8 mouse cellular contexts compared by ENCODE assay signal in genomic region chr19:23687296-23688021, GRCm38 (mm10). TPM values are rescaled to one million over a fixed set of nuclear protein-coding genes. Genes with fewer than 3 reads are reported as not detected.
A peak's percentile ranks its signal among the peaks of the same experiment; 100 is the strongest.
DNase-seq lines count a peak whose midpoint lies in the region; ATAC-seq and TF ChIP-seq lines count a peak whose summit lies in the region.

TSS of gene Ptar1 (plus strand) at chr19:23687429.

- TF ChIP-seq CTCF in CH12.LX (conservative IDR thresholded peaks at IDR 0.05 in 1 of 2, IDR thresholded peaks at IDR 0.05 in 1 of 2; ENCODE audit: low read depth in 2 of 2, low read length in 2 of 2) = no peak
- no peak for TF ChIP-seq CTCF in liver, embryonic 14.5 days (IDR thresholded peaks at IDR 0.05; ENCODE audit: low read depth)

- in situ Hi-C loops in CH12.LX (cut with MboI; ENCODE audit: low pct_ligation_motif_present, low pct_unique_long_range_greater_than_20kb, low sequenced_read_pairs) = no loop called here

- H3K9me3 ChIP-seq in CH12.LX (replicated peaks; ENCODE audit: low read length) = no peaks in the 10 kb centered on the region
- no peaks in the 10 kb centered on the region for H3K9me3 ChIP-seq in heart, embryonic 15.5 days (replicated peaks)
- H3K9me3 ChIP-seq in liver, embryonic 14.5 days (ENCODE audit: control insufficient read depth, low read length) = no peaks in the 10 kb centered on the region
- H3K9me3 ChIP-seq in stomach, embryonic 15.5 days = no peaks in the 10 kb centered on the region

- peak; percentile 70 for DNase-seq in CH12.LX (ENCODE audit: extremely low read depth)
- DNase-seq in c-Kit-negative CD71-positive TER-119-positive erythroid progenitor cells, embryonic 14.5 days (ENCODE audit: low read depth, low spot score) = peak; percentile 82
- DNase-seq in fibroblast of lung, adult 2 months (ENCODE audit: low read depth) = peak; percentile 40
- peak; percentile 95 for DNase-seq in kidney, postnatal 14 days
- DNase-seq in liver, embryonic 14.5 days (ENCODE audit: low read depth in 3 of 3, low spot score in 3 of 3) = peak; percentile 68 to 74 (median 71)
- peak; percentile 93 for DNase-seq in neural tube, embryonic 10.5 days (ENCODE audit: extremely low spot score, low spot score)

- no peak for TF ChIP-seq EP300 in CH12.LX (IDR thresholded peaks at IDR 0.05; ENCODE audit: low read length)
- TF ChIP-seq EP300 in liver, embryonic 14.5 days (IDR thresholded peaks at IDR 0.05; ENCODE audit: low read depth) = no peak

- under 1% methylated on average over 93 of the region's 93 CpGs for WGBS in heart, embryonic 15.5 days
- WGBS in liver, embryonic 14.5 days (ENCODE audit: insufficient replicate concordance) = under 1% methylated on average over 72 of the region's 93 CpGs
- WGBS in stomach, embryonic 15.5 days = under 1% methylated on average over 91 of the region's 93 CpGs

- H3K4me3 ChIP-seq in CH12.LX (replicated peaks in 1 of 3; ENCODE audit: low read depth in 2 of 3, low read length in 2 of 3, poor library complexity in 1 of 3) = peak within 1 kb of the TSS; percentile 87 to 96 (median 91)
- H3K4me3 ChIP-seq in heart, embryonic 15.5 days = peak within 1 kb of the TSS; percentile 82
- H3K4me3 ChIP-seq in liver, embryonic 14.5 days (ENCODE audit: insufficient read depth in 1 of 2, low read depth in 2 of 2, low read length in 2 of 2) = peak within 1 kb of the TSS; percentile 82 to 94
- H3K4me3 ChIP-seq in stomach, embryonic 15.5 days (replicated peaks) = peak within 1 kb of the TSS; percentile 89

- H3K79me2 ChIP-seq in CH12.LX (replicated peaks; ENCODE audit: control insufficient read depth, extremely low read depth, insufficient read depth, poor library complexity, severe bottlenecking) = peaks cover 15% of the 10 kb centered on the region

- peak; percentile 82; the same call in 1 of the 2 replicates for TF ChIP-seq POLR2A in CH12.LX (IDR thresholded peaks at IDR 0.05; ENCODE audit: low read depth, low read length)

- dilution Hi-C loops in CH12.LX (cut with MboI; ENCODE audit: extremely low pct_ligation_motif_present, extremely low pct_unique_long_range_greater_than_20kb, low sequenced_read_pairs) = no loop called here

- TF ChIP-seq RAD21 in CH12.LX (IDR thresholded peaks at IDR 0.05; ENCODE audit: low read depth, low read length) = no peak

- H3K4me2 ChIP-seq in CH12.LX (ENCODE audit: insufficient read depth, low read depth, poor library complexity, severe bottlenecking) = peak within 1 kb of the TSS; percentile 31; the same call in 1 of the 2 replicates
- peak within 1 kb of the TSS; percentile 75 for H3K4me2 ChIP-seq in heart, embryonic 15.5 days
- peak within 1 kb of the TSS; percentile 82 for H3K4me2 ChIP-seq in liver, embryonic 14.5 days (ENCODE audit: low read depth)
- peak within 1 kb of the TSS; percentile 75 for H3K4me2 ChIP-seq in stomach, embryonic 15.5 days

- peak within 1 kb of the TSS; percentile 48 for H3K27ac ChIP-seq in CH12.LX (ENCODE audit: insufficient read depth, low read depth)
- peak within 1 kb of the TSS; percentile 93 for H3K27ac ChIP-seq in heart, embryonic 15.5 days
- H3K27ac ChIP-seq in liver, embryonic 14.5 days = peak within 1 kb of the TSS; percentile 65
- H3K27ac ChIP-seq in stomach, embryonic 15.5 days = peak within 1 kb of the TSS; percentile 92

- peaks cover 0 to 25% of the 10 kb centered on the region in 2 experiments; a peak in 1 of 4 replicates for H3K4me1 ChIP-seq in CH12.LX (ENCODE audit: control insufficient read depth in 1 of 2, insufficient read depth in 2 of 2)
- peaks cover 9% of the 10 kb centered on the region for H3K4me1 ChIP-seq in heart, embryonic 15.5 days (replicated peaks)
- peaks cover 0 to 7% of the 10 kb centered on the region in 2 experiments; a peak in 2 of 4 replicates for H3K4me1 ChIP-seq in liver, embryonic 14.5 days (replicated peaks; ENCODE audit: control insufficient read depth in 2 of 2, insufficient read depth in 2 of 2, low read length in 1 of 2)
- H3K4me1 ChIP-seq in stomach, embryonic 15.5 days = no peaks in the 10 kb centered on the region; the same call in 1 of the 2 replicates

- peaks cover 0 to 2% of the 10 kb centered on the region in 2 experiments for H3K36me3 ChIP-seq in CH12.LX (replicated peaks in 1 of 2; ENCODE audit: control insufficient read depth in 1 of 2, insufficient read depth in 1 of 2, low read length in 1 of 2)
- H3K36me3 ChIP-seq in heart, embryonic 15.5 days = no peaks in the 10 kb centered on the region
- H3K36me3 ChIP-seq in liver, embryonic 14.5 days (replicated peaks; ENCODE audit: control insufficient read depth, insufficient read depth, low read depth) = no peaks in the 10 kb centered on the region
- no peaks in the 10 kb centered on the region for H3K36me3 ChIP-seq in stomach, embryonic 15.5 days

- H3K27me3 ChIP-seq in CH12.LX (replicated peaks) = no peaks in the 10 kb centered on the region
- no peaks in the 10 kb centered on the region for H3K27me3 ChIP-seq in heart, embryonic 15.5 days
- no peaks in the 10 kb centered on the region for H3K27me3 ChIP-seq in liver, embryonic 14.5 days (ENCODE audit: control insufficient read depth, insufficient read depth, low read length)
- H3K27me3 ChIP-seq in stomach, embryonic 15.5 days (replicated peaks) = no peaks in the 10 kb centered on the region

- peak; percentile 91 for ATAC-seq in heart, embryonic 15.5 days (replicated peaks; ENCODE audit: insufficient number of reproducible peaks, insufficient read depth, low FRiP score, low read depth)
- peak; percentile 98 for ATAC-seq in liver, embryonic 14.5 days (ENCODE audit: insufficient read depth)
- ATAC-seq in stomach, embryonic 15.5 days (ENCODE audit: insufficient read depth, low FRiP score, low read depth) = peak; percentile 94

- peak within 1 kb of the TSS; percentile 90 for H3K9ac ChIP-seq in CH12.LX (ENCODE audit: insufficient read depth, low read depth)
- peak within 1 kb of the TSS; percentile 92 for H3K9ac ChIP-seq in heart, embryonic 15.5 days
- peak within 1 kb of the TSS; percentile 86 for H3K9ac ChIP-seq in liver, embryonic 14.5 days (replicated peaks)
- H3K9ac ChIP-seq in stomach, embryonic 15.5 days = peak within 1 kb of the TSS; percentile 86

TF ChIP-seq in CH12.LX, 34 proteins besides CTCF, POLR2A, EP300 and RAD21:
- TF ChIP-seq NELFE (IDR thresholded peaks at IDR 0.05; ENCODE audit: low read depth, low read length) (peak; percentile 90), SIN3A (IDR thresholded peaks at IDR 0.05; ENCODE audit: low read length) (peak; percentile 55), UBTF (IDR thresholded peaks at IDR 0.05; ENCODE audit: low read depth, low read length) (0 out of 2 replicates have a peak, but pooled peaks have one; percentile 32), TBP (conservative IDR thresholded peaks at IDR 0.05; ENCODE audit: low read depth, low read length) (0 out of 2 replicates have a peak, but pooled peaks have one; percentile 16), POLR2AphosphoS2 (IDR thresholded peaks at IDR 0.05; ENCODE audit: low read depth, low read length) (no peak), HCFC1 (IDR thresholded peaks at IDR 0.05; ENCODE audit: low read depth, low read length) (peak; percentile 75), GABPA (IDR thresholded peaks at IDR 0.05; ENCODE audit: insufficient replicate concordance, low read depth, low read length) (no peak), KAT2A (IDR thresholded peaks at IDR 0.05; ENCODE audit: insufficient replicate concordance, low read length) (peak; percentile 45; the same call in 1 of the 2 replicates), PAX5 (IDR thresholded peaks at IDR 0.05; ENCODE audit: low read length) (no peak), IRF4 (IDR thresholded peaks at IDR 0.05; ENCODE audit: low read depth, low read length) (0 out of 2 replicates have a peak, but pooled peaks have one; percentile 1), NRF1 (IDR thresholded peaks at IDR 0.05; ENCODE audit: low read depth, low read length) (peak; percentile 56), TCF12 (IDR thresholded peaks at IDR 0.05; ENCODE audit: low read depth, low read length) (peak; percentile 87), BHLHE40 (IDR thresholded peaks at IDR 0.05; ENCODE audit: low read depth, low read length) (no peak), CHD2 (IDR thresholded peaks at IDR 0.05; ENCODE audit: low read length) (no peak), ELF1 (IDR thresholded peaks at IDR 0.05; ENCODE audit: low read depth, low read length) (peak; percentile 92), ZMIZ1 (IDR thresholded peaks at IDR 0.05; ENCODE audit: low read depth, low read length) (peak; percentile 69)

RNA-seq across cellular contexts. Expression of gene Ptar1, which starts in this region (rescaled TPM):
- total RNA-seq in CH12.LX (2012; rRNA removed) = 7.1 and 7.9 TPM in 2 replicates
- total RNA-seq in CH12.LX (2014; rRNA removed) = 10.4 and 11.9 TPM in 2 replicates
- 5.6 and 7.5 TPM in 2 replicates for polyA plus RNA-seq in CH12.LX (2012; ENCODE audit: insufficient read length, low read depth)
- polyA plus RNA-seq in heart, embryonic 15.5 days (2015; fragmentation: Nextera tagmentation; extraction: Ambion mirVana) = 3.7 and 3.8 TPM in 2 replicates
- polyA plus RNA-seq in liver, embryonic 14.5 days (2012; rRNA removed) = 1.3 and 1.9 TPM in 2 replicates
- 3.3 and 4.7 TPM in 2 replicates for polyA plus RNA-seq in liver, embryonic 14.5 days (2014; fragmentation: Nextera tagmentation; extraction: Ambion mirVana)
- 3.8 and 4.3 TPM in 2 replicates for polyA plus RNA-seq in stomach, embryonic 15.5 days (2015; fragmentation: Nextera tagmentation; extraction: Ambion mirVana)

Comparison
In these comparisons a context has a peak if more than half of its experiments do, and no peak if none do; other contexts are left out.
1. Peak in every context shown above with its lines: DNase-seq, ATAC-seq, H3K4me3 ChIP-seq and H3K27ac ChIP-seq.
2. DNase-seq: peak in every context shown above with its lines; median percentile 95 in kidney, postnatal 14 days; 93 in neural tube, embryonic 10.5 days; 82 in c-Kit-negative CD71-positive TER-119-positive erythroid progenitor cells, embryonic 14.5 days; 71 in liver, embryonic 14.5 days; 70 in CH12.LX; 40 in fibroblast of lung, adult 2 months.
3. H3K4me2 ChIP-seq: peak in every context shown above with its lines; median percentile 82 in liver, embryonic 14.5 days; 75 in heart, embryonic 15.5 days; 75 in stomach, embryonic 15.5 days; 31 in CH12.LX.